Mouse (Mus musculus) CD4-positive naive resting alpha-beta T cell, adult 57 days (primary cell): ENCODE data around the gene 0610037L13Rik. TPM values are rescaled to one million over a fixed set of nuclear protein-coding genes. Genes with fewer than 3 reads are reported as not detected.

ENCODE experiments used
- total RNA-seq: library from RNA; stranded (reverse); gene quantifications from one replicate; pipeline ENCODE4 v1.2.4, GENCODE M21; 2023

Gene 0610037L13Rik
- total RNA-seq: 42.1 TPM

DNA sequence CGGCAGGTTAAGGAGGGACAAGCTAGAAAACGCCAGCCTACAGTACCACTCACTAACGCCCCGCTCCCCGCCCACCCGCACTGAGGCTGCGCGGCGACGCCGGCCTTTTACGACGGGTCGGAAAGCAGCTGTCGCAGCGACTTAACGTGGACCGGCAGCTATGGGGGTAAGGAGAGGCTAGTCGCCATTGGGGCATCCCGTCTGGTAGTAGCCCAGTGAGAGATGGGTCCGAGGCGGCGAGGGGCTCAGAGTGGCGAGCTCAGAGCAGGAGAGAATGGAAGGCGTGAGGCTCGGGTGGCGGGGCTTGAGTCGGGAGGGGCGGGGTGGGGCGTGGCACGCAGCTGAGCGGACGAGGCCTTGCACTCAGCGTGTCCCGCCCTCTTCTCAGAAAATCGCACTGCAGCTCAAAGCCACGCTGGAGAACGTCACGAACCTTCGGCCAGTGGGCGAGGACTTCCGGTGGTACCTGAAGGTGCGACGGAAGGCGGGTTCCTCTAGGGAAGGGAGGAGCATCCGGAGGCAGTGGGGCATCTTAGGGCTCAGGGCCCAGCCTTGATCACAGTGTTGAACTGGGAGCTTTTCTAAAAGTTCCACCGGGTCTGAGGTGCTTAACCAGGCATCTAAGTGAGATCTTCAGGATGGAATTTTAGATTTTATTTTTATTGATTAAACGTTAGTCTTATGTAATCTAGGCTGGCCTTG is at the start of gene 0610037L13Rik:
Gene 0610037L13Rik, plus strand, starts transcription at position 83 of the 702 bp plus-strand sequence.

DNA sequence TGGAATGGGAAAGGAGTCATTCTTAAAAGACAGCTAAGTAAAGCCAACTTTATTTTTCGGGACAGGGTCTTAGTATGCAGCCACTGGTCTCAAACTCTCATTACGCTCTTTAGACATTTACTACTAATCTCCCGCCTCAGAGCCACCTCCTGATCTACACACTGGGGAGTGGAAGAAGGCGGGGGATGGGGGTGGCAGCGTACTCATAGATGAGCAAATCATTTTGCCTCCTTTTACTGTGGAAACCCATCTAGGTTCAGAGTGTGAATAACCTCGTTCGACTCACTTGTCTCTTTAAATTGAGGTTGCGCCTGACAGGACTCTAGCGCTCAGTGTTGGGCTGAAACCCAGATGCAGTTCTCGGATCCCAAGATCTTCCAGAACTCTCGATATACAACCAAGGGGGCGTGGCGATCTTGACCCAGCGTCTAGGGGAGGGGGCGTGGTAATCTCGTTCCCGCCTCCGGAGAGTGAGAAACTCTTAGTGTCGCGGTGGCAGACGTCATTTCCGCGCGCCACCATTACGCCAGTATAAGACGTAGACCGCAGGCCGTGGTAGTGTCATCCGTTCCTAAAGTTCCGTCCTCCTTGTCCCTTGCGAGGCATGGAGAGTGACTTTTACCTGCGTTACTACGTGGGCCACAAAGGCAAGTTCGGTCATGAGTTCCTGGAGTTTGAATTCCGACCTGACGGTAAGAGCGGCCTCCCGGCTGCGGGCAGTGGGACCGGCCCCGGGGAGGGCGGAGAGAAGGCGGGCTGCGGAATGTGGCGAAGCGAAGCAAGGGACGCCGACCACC is 10.2 kb upstream of the 0610037L13Rik start, which contains the start of gene Magoh:
Gene Magoh, plus strand, starts transcription at position 502 of the 797 bp plus-strand sequence.

GRCm38 (mm10) chr4:107923145-107923802 is 33.7 kb downstream of the 0610037L13Rik start, which contains the start of gene Cpt2:
Cpt2 (minus strand) TSS chr4:107923610.

Other genes starting within 250 kb of the 0610037L13Rik start
- gene Dmrtb1, start 205.6 kb upstream of the 0610037L13Rik start, total RNA-seq: not detected
- 7.9 TPM for gene Lrp8, start 87.6 kb upstream of the 0610037L13Rik start, total RNA-seq
- 85.6 TPM for gene Magoh, start 10.1 kb upstream of the 0610037L13Rik start, total RNA-seq
- gene Cpt2, start 33.8 kb downstream of the 0610037L13Rik start, total RNA-seq: 4.0 TPM
- not detected for gene Slc1a7, start 78.5 kb downstream of the 0610037L13Rik start, total RNA-seq
- gene Podn, start 206.6 kb downstream of the 0610037L13Rik start, total RNA-seq: 2.1 TPM